Mouse (Mus musculus) brain, embryonic 14.5 days (tissue): ENCODE measurements around the gene Rnpc3.

ENCODE experiments used
- CTCF ChIP-seq: fragments of 200-500 bp; IDR thresholded peaks from 2 replicates; pipeline ENCODE4 v1.5.1; 2012; ENCODE audit warnings: inconsistent platforms, mild to moderate bottlenecking, moderate library complexity, borderline replicate concordance; ENCODE audit not compliant: insufficient read depth, insufficient read length; ENCODE audit errors: extremely low read depth
- POLR2A ChIP-seq: fragments of 200-500 bp; IDR thresholded peaks from 2 replicates; pipeline ENCODE4 v1.6.1; 2012; ENCODE audit warnings: mild to moderate bottlenecking, inconsistent platforms, borderline replicate concordance; ENCODE audit not compliant: poor library complexity, insufficient read depth, insufficient read length, severe bottlenecking; ENCODE audit errors: extremely low read depth

GRCm38 (mm10) chr3:113629606-113630359 is at the start of gene Rnpc3:
- no peak for TF ChIP-seq CTCF
- TF ChIP-seq POLR2A: peak; percentile 79
